Comparison of ENCODE assay signal across 8 mouse cellular contexts in the genomic region with DNA sequence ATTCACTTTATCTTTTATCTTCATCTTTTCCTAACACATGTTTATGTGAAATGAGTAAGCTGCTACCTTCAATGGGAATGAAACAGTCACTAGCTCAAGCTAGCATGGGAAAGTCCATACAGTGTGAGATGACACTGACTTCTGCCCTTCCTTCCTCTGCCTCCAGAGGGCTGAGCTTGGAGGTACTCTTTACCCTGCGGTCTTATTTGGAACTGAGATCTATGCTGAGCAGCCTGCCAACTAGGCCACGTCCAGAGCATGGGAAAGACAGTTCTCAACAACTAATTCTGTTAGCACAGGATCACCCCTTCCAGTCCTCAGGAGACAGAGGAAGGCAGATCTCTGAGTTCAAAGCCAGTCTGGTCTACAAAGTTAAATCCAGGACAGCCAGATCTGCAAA. TPM values are rescaled to one million over a fixed set of nuclear protein-coding genes. Genes with fewer than 3 reads are reported as not detected.
A peak's percentile ranks its signal among the peaks of the same experiment; 100 is the strongest.
DNase-seq lines count a peak whose midpoint lies in the region; ATAC-seq and TF ChIP-seq lines count a peak whose summit lies in the region.

No protein-coding gene starts in this region.

- no peak for DNase-seq in gastrocnemius, adult 2 months
- no peak for DNase-seq in gastrocnemius, adult 8-10 months (ENCODE audit: low spot score in 2 of 2)
- peak; percentile 1 for DNase-seq in cerebellum, adult 9-10 months
- peak; percentile 24 to 70 for DNase-seq in kidney, postnatal 36 days
- no peak for DNase-seq in testis, postnatal 14 days (ENCODE audit: low spot score)

- no peak overlapping the region for H3K4me3 ChIP-seq in gastrocnemius, adult 2 months
- H3K4me3 ChIP-seq in small intestine, adult 2 months (ENCODE audit: low read depth, low read length): no peak overlapping the region
- H3K4me3 ChIP-seq in forebrain, embryonic 16.5 days (replicated peaks; ENCODE audit: low read length): no peak overlapping the region

- TF ChIP-seq CTCF in gastrocnemius, adult 2 months (IDR thresholded peaks at IDR 0.05): peak; percentile 48
- peak; percentile 28; the same call in 1 of the 2 replicates for TF ChIP-seq CTCF in small intestine, adult 2 months (IDR thresholded peaks at IDR 0.05; ENCODE audit: extremely low read depth, insufficient read length, insufficient replicate concordance, low read depth, low read length)

- no peak overlapping the region for H3K9ac ChIP-seq in forebrain, embryonic 16.5 days (replicated peaks; ENCODE audit: low read depth, low read length)

- no peak overlapping the region for H3K27ac ChIP-seq in gastrocnemius, adult 2 months
- H3K27ac ChIP-seq in small intestine, adult 2 months (ENCODE audit: insufficient read depth, low read depth, low read length): no peak overlapping the region
- H3K27ac ChIP-seq in forebrain, embryonic 16.5 days (ENCODE audit: low read length): no peak overlapping the region

- no peaks in the 10 kb centered on the region for H3K27me3 ChIP-seq in small intestine, adult 2 months (ENCODE audit: control insufficient read depth, insufficient read depth, low read length)
- no peaks in the 10 kb centered on the region for H3K27me3 ChIP-seq in forebrain, embryonic 16.5 days (replicated peaks; ENCODE audit: control insufficient read depth, insufficient read depth, low read length)

- no peaks in the 10 kb centered on the region for H3K36me3 ChIP-seq in small intestine, adult 2 months (ENCODE audit: control insufficient read depth, insufficient read depth, low read length)
- H3K36me3 ChIP-seq in forebrain, embryonic 16.5 days (ENCODE audit: control insufficient read depth, insufficient read depth): no peaks in the 10 kb centered on the region

- no peak for TF ChIP-seq POLR2A in small intestine, adult 2 months (IDR thresholded peaks at IDR 0.05; ENCODE audit: low read depth, low read length)

- intact Hi-C loops in gastrocnemius, adult 2 months (cut with DNase I): no loop called here

- H3K9me3 ChIP-seq in forebrain, embryonic 16.5 days (ENCODE audit: control insufficient read depth, low read length): no peaks in the 10 kb centered on the region

- peaks cover 5% of the 10 kb centered on the region; the same call in 1 of the 2 replicates for H3K4me1 ChIP-seq in small intestine, adult 2 months (ENCODE audit: control insufficient read depth, insufficient read depth, insufficient read length, low read length)
- H3K4me1 ChIP-seq in forebrain, embryonic 16.5 days (replicated peaks; ENCODE audit: control insufficient read depth, insufficient read depth, low read length): no peaks in the 10 kb centered on the region

- 34% methylated on average over 2 of the region's 2 CpGs for WGBS in small intestine, adult 2 months
- 34% methylated on average over 2 of the region's 2 CpGs for WGBS in forebrain, embryonic 16.5 days

- peak; percentile 97 for ATAC-seq in CD4-positive, CD25-positive, alpha-beta regulatory T cell, adult 4 months
- no peak for ATAC-seq in forebrain, embryonic 16.5 days

- no peak overlapping the region for H3K4me2 ChIP-seq in forebrain, embryonic 16.5 days (ENCODE audit: low read length)

RNA-seq across cellular contexts. Expression of a gene that starts 51.0 kb away (rescaled TPM):
- 10 to 100 TPM; 12.0 to 17.4 TPM for total RNA-seq in gastrocnemius, adult 2 months (2021)
- 10 to 100 TPM in 3 of 4 experiments, 1 to 10 TPM in 1; 8.7 to 13.1 (median 11.6) TPM for total RNA-seq in gastrocnemius, adult 8-10 months (2022)
- polyA plus RNA-seq in CD4-positive, CD25-positive, alpha-beta regulatory T cell, adult 4 months (2017; shearing (Covaris generic)): 10 to 100 TPM; 41.2 to 45.2 TPM
- 10.3 and 13.2 TPM in 2 replicates for polyA plus RNA-seq in small intestine, adult 2 months (2012; rRNA removed)
- 129 and 134 TPM in 2 replicates for polyA plus RNA-seq in forebrain, embryonic 16.5 days (2015; fragmentation: Nextera tagmentation; extraction: Ambion mirVana)

Comparison
In these comparisons a context has a peak if more than half of its experiments do, and no peak if none do; other contexts are left out.
1. DNase-seq: peak in cerebellum, adult 9-10 months (single experiment) and kidney, postnatal 36 days (2 of 2); none in gastrocnemius, adult 2 months (single experiment), gastrocnemius, adult 8-10 months (0 of 2) and testis, postnatal 14 days (single experiment).